Mouse (Mus musculus) myocyte (in vitro differentiated cells): ENCODE results near the gene Psph.
A peak's percentile ranks its signal among the peaks of the same experiment; 100 is the strongest.

Experiments
- CEBPB ChIP-seq: IDR thresholded peaks from 2 replicates; pipeline ENCODE4 v1.6.1; 2011; ENCODE audit warnings: mild to moderate bottlenecking, moderate library complexity; ENCODE audit not compliant: poor library complexity, insufficient read depth, severe bottlenecking
- POLR2A ChIP-seq: IDR thresholded peaks from one replicate; pipeline ENCODE4 v1.6.1; 2011; ENCODE audit warnings: low read depth, mild to moderate bottlenecking, control low read depth, moderate library complexity; ENCODE audit not compliant: insufficient read length
- TCF12 ChIP-seq: IDR thresholded peaks from one replicate; pipeline ENCODE4 v1.6.1; 2011; ENCODE audit warnings: mild to moderate bottlenecking, control low read depth; ENCODE audit not compliant: poor library complexity, insufficient read depth, severe bottlenecking
- USF1 ChIP-seq: IDR thresholded peaks from one replicate; pipeline ENCODE4 v1.6.1; 2011; ENCODE audit warnings: low read depth, mild to moderate bottlenecking, control low read depth, moderate library complexity

GRCm38 (mm10) chr5:129724834-129725773 lies 62.1 kb downstream of the Psph start, which contains the start of gene Nipsnap2:
- TF ChIP-seq POLR2A (peak; percentile 66), USF1 (no peak), CEBPB (no peak), TCF12 (no peak)
